Mouse (Mus musculus) stomach, postnatal 0 days (tissue): ENCODE measurements around the gene Kctd21. TPM values are rescaled to one million over a fixed set of nuclear protein-coding genes. Genes with fewer than 3 reads are reported as not detected.
A peak's percentile ranks its signal among the peaks of the same experiment; 100 is the strongest.

Source experiments
- ATAC-seq: fragments of 200-750 bp; cut with Nextera tagmentation; 2 replicates; pipeline ENCODE4 v1.8.0; 2017; ENCODE audit not compliant: low FRiP score, low TSS enrichment
- DNase-seq: peaks from one replicate; pipeline ENCODE4 v3.0.0-alpha.2; 2016; ENCODE audit warnings: low spot score
- H3K27ac ChIP-seq: fragments of 300-500 bp; sonication (generic); replicated peaks from 2 replicates; pipeline ENCODE4 v1.5.1; 2014; ENCODE audit warnings: mild to moderate bottlenecking, control low read depth
- H3K27me3 ChIP-seq: fragments of 300-500 bp; sonication (generic); 2 replicates; pipeline ENCODE4 v1.6.1; 2014; ENCODE audit warnings: low read length; ENCODE audit not compliant: control insufficient read depth, insufficient read depth
- H3K36me3 ChIP-seq: fragments of 300-500 bp; sonication (generic); 2 replicates; pipeline ENCODE4 v1.6.1; 2014; ENCODE audit warnings: low read length, mixed read lengths; ENCODE audit not compliant: control insufficient read depth, insufficient read depth
- H3K4me1 ChIP-seq: fragments of 300-500 bp; sonication (generic); replicated peaks from 2 replicates; pipeline ENCODE4 v1.6.1; 2014; ENCODE audit warnings: antibody characterized with exemption; ENCODE audit not compliant: control insufficient read depth, insufficient read depth
- H3K4me2 ChIP-seq: fragments of 300-500 bp; sonication (generic); replicated peaks from 2 replicates; pipeline ENCODE4 v1.6.1; 2014; ENCODE audit warnings: low read depth, mild to moderate bottlenecking, control low read depth, moderate library complexity
- H3K4me3 ChIP-seq: fragments of 300-500 bp; sonication (generic); 2 replicates; pipeline ENCODE4 v1.5.1; 2014; ENCODE audit warnings: low read depth, low read length, control low read depth
- H3K9ac ChIP-seq: fragments of 300-500 bp; sonication (generic); 2 replicates; pipeline ENCODE4 v1.6.1; 2014; ENCODE audit warnings: mild to moderate bottlenecking, low read length, control low read depth, mixed read lengths
- H3K9me3 ChIP-seq: fragments of 300-500 bp; sonication (generic); 2 replicates; pipeline ENCODE4 v1.6.1; 2016; ENCODE audit warnings: low read length; ENCODE audit not compliant: control insufficient read depth
- CTCF ChIP-seq: IDR thresholded peaks from 2 replicates; pipeline ENCODE4 v1.5.1; 2016; ENCODE audit warnings: antibody characterized with exemption, low read depth, mild to moderate bottlenecking, moderate library complexity
- EP300 ChIP-seq: optimal IDR thresholded peaks from 2 replicates; pipeline ENCODE3; 2016; ENCODE audit warnings: antibody characterized with exemption
- WGBS: fragments of 180-500 bp; shearing (Covaris S2); extraction: QIAGEN DNeasy Blood & Tissue Kit; methylation state at CpG from one replicate; pipeline ENCODE4 v1.1.7; 2014; 5-methylcytosine and 5-hydroxymethylcytosine counted together
- polyA plus RNA-seq: library from polyadenylated mRNA; unstranded; fragments of >200 nt; fragmentation: Nextera tagmentation; extraction: Ambion mirVana; gene quantifications from 2 replicates; pipeline ENCODE4 v1.2.1, GENCODE M21; 2015

Kctd21 gene
- polyA plus RNA-seq, 1 experiment from 2014 or later: 2.0 TPM

GRCm38 (mm10) chr7:97306813-97307212 is 25.3 kb upstream of the Kctd21 start:
- Histone ChIP-seq H3K36me3 (peaks cover 26% of the 10 kb centered on the region), H3K4me3 (no peak overlapping the region), H3K9me3 (no peaks in the 10 kb centered on the region), H3K27me3 (no peaks in the 10 kb centered on the region), H3K27ac (no peak overlapping the region), H3K9ac (no peak overlapping the region), H3K4me2 (no peak overlapping the region), H3K4me1 (no peaks in the 10 kb centered on the region)
- ATAC-seq (no peak), DNase-seq (no peak)
- 97% methylated on average over 2 of the region's 2 CpGs for WGBS
- no peak for TF ChIP-seq EP300
- no peak for TF ChIP-seq CTCF

- TF ChIP-seq CTCF (no peak), EP300 (no peak)
- Histone ChIP-seq H3K4me3 (no peak overlapping the region), H3K9me3 (no peaks in the 10 kb centered on the region), H3K36me3 (peaks cover 26% of the 10 kb centered on the region), H3K4me2 (no peak overlapping the region), H3K9ac (no peak overlapping the region), H3K27ac (no peak overlapping the region), H3K27me3 (no peaks in the 10 kb centered on the region), H3K4me1 (no peaks in the 10 kb centered on the region)
- ATAC-seq: no peak
- WGBS: 78% methylated on average over 1 of the region's 1 CpGs
- no peak for DNase-seq
Measured at GRCm38 (mm10) chr7:97307546-97307945, 24.6 kb upstream of the Kctd21 start.

- peaks cover 19% of the 10 kb centered on the region; the same call in 1 of the 2 replicates for H3K36me3 ChIP-seq
- ATAC-seq (no peak), DNase-seq (peak; percentile 12)
- H3K4me1 ChIP-seq: no peaks in the 10 kb centered on the region
- no peak overlapping the region for H3K4me2 ChIP-seq
- WGBS: 90% methylated on average over 4 of the region's 4 CpGs
- H3K9ac ChIP-seq: no peak overlapping the region
- H3K27ac ChIP-seq: no peak overlapping the region
- TF ChIP-seq CTCF (no peak), EP300 (no peak)
- no peak overlapping the region for H3K4me3 ChIP-seq
- H3K9me3 ChIP-seq: no peaks in the 10 kb centered on the region
- no peaks in the 10 kb centered on the region for H3K27me3 ChIP-seq
Measured at GRCm38 (mm10) chr7:97309461-97310340, 22.4 kb upstream of the Kctd21 start.

GRCm38 (mm10) chr7:97310341-97310635 is 21.8 kb upstream of the Kctd21 start:
- H3K27ac ChIP-seq: no peak overlapping the region
- peaks cover 14% of the 10 kb centered on the region; the same call in 1 of the 2 replicates for H3K36me3 ChIP-seq
- H3K4me2 ChIP-seq: no peak overlapping the region
- no peak overlapping the region for H3K9ac ChIP-seq
- H3K27me3 ChIP-seq: no peaks in the 10 kb centered on the region
- no peaks in the 10 kb centered on the region for H3K9me3 ChIP-seq
- TF ChIP-seq CTCF: no peak
- no peak for TF ChIP-seq EP300
- no peak for ATAC-seq
- 89% methylated on average over 3 of the region's 3 CpGs for WGBS
- no peaks in the 10 kb centered on the region for H3K4me1 ChIP-seq
- no peak overlapping the region for H3K4me3 ChIP-seq
- DNase-seq: no peak

GRCm38 (mm10) chr7:97311620-97312019 is 20.5 kb upstream of the Kctd21 start:
- DNase-seq (no peak), ATAC-seq (no peak)
- H3K36me3 ChIP-seq: peaks cover 13% of the 10 kb centered on the region; the same call in 1 of the 2 replicates
- no peak overlapping the region for H3K9ac ChIP-seq
- no peaks in the 10 kb centered on the region for H3K4me1 ChIP-seq
- no peaks in the 10 kb centered on the region for H3K9me3 ChIP-seq
- H3K4me2 ChIP-seq: no peak overlapping the region
- TF ChIP-seq CTCF (no peak), EP300 (no peak)
- no peaks in the 10 kb centered on the region for H3K27me3 ChIP-seq
- WGBS: 91% methylated on average over 14 of the region's 14 CpGs
- no peak overlapping the region for H3K4me3 ChIP-seq
- no peak overlapping the region for H3K27ac ChIP-seq

GRCm38 (mm10) chr7:97312196-97312595 is 19.9 kb upstream of the Kctd21 start:
- no peak for ATAC-seq
- H3K9ac ChIP-seq: no peak overlapping the region
- no peaks in the 10 kb centered on the region for H3K9me3 ChIP-seq
- DNase-seq: no peak
- H3K4me1 ChIP-seq: no peaks in the 10 kb centered on the region
- no peak overlapping the region for H3K27ac ChIP-seq
- H3K4me2 ChIP-seq: no peak overlapping the region
- no peak for TF ChIP-seq EP300
- no peak for TF ChIP-seq CTCF
- H3K36me3 ChIP-seq: peaks cover 13% of the 10 kb centered on the region; the same call in 1 of the 2 replicates
- no peaks in the 10 kb centered on the region for H3K27me3 ChIP-seq
- 88% methylated on average over 17 of the region's 17 CpGs for WGBS
- no peak overlapping the region for H3K4me3 ChIP-seq
